Mouse (Mus musculus) heart, embryonic 14.5 days (tissue): ENCODE measurements around the gene Dlk1. TPM values are rescaled to one million over a fixed set of nuclear protein-coding genes. Genes with fewer than 3 reads are reported as not detected.
"Not testable (repeated sequence)": the region's sequence is repeated elsewhere in the genome, so short reads cannot be mapped to it uniquely, and the experiment has no call there.

Source experiments
- ATAC-seq: fragments of 200-750 bp; cut with Nextera tagmentation; 2 replicates; pipeline ENCODE4 v1.8.0; 2017; ENCODE audit warnings: low read depth, moderate TSS enrichment; ENCODE audit not compliant: insufficient number of reproducible peaks, insufficient read depth, low FRiP score
- H3K27ac ChIP-seq, 2 experiments: fragments of 200-500 bp in 1 of 2; fragments of 300-500 bp in 1 of 2; sonication (generic) in 1 of 2; replicated peaks in 1 of 2; 2 replicates each; pipeline ENCODE4 v1.5.1; 2012 to 2014; ENCODE audit warnings: low read depth in 2 of 2, low read length in 2 of 2, control low read depth in 1 of 2, mild to moderate bottlenecking in 1 of 2, mixed read lengths in 1 of 2; ENCODE audit not compliant: control insufficient read depth in 1 of 2, insufficient read depth in 1 of 2
- H3K27me3 ChIP-seq: fragments of 300-500 bp; sonication (generic); 2 replicates; pipeline ENCODE4 v1.6.1; 2014; ENCODE audit warnings: mild to moderate bottlenecking, low read length, control low read depth; ENCODE audit not compliant: control insufficient read depth, insufficient read depth
- H3K36me3 ChIP-seq: fragments of 300-500 bp; sonication (generic); 2 replicates; pipeline ENCODE4 v1.6.1; 2014; ENCODE audit warnings: mild to moderate bottlenecking, control low read depth, low read length, mixed read lengths; ENCODE audit not compliant: control insufficient read depth, insufficient read depth
- H3K4me1 ChIP-seq, 2 experiments: fragments of 200-500 bp in 1 of 2; fragments of 300-500 bp in 1 of 2; sonication (generic) in 1 of 2; 2 replicates each; pipeline ENCODE4 v1.6.1; 2012 to 2014; ENCODE audit warnings: low read length in 2 of 2, control low read depth in 1 of 2, mixed read lengths in 1 of 2; ENCODE audit not compliant: control insufficient read depth in 2 of 2, insufficient read depth in 2 of 2
- H3K4me2 ChIP-seq: fragments of 300-500 bp; sonication (generic); 2 replicates; pipeline ENCODE4 v1.6.1; 2014; ENCODE audit warnings: mild to moderate bottlenecking, low read length
- H3K4me3 ChIP-seq, 2 experiments: fragments of 200-500 bp in 1 of 2; fragments of 300-500 bp in 1 of 2; sonication (generic) in 1 of 2; 2 replicates each; pipeline ENCODE4 v1.5.1; 2012 to 2014; ENCODE audit warnings: low read length in 2 of 2, mild to moderate bottlenecking in 2 of 2, control low read depth in 1 of 2, low read depth in 1 of 2, moderate library complexity in 1 of 2; ENCODE audit not compliant: control insufficient read depth in 1 of 2, insufficient read depth in 1 of 2
- H3K9ac ChIP-seq: fragments of 300-500 bp; sonication (generic); 2 replicates; pipeline ENCODE4 v1.6.1; 2014; ENCODE audit warnings: mild to moderate bottlenecking, low read length
- H3K9me3 ChIP-seq: fragments of 300-500 bp; sonication (generic); 2 replicates; pipeline ENCODE4 v1.6.1; 2016; ENCODE audit warnings: low read length, control low read depth; ENCODE audit not compliant: control insufficient read depth
- WGBS: fragments of 180-500 bp; shearing (Covaris S2); extraction: QIAGEN DNeasy Blood & Tissue Kit; methylation state at CpG from one replicate; pipeline ENCODE4 v1.1.7; 2014; 5-methylcytosine and 5-hydroxymethylcytosine counted together
- polyA plus RNA-seq: library from polyadenylated mRNA; unstranded; fragments of >200 nt; fragmentation: Nextera tagmentation; extraction: Ambion mirVana; gene quantifications from 2 replicates; pipeline ENCODE4 v1.2.1, GENCODE M21; 2014

Gene Dlk1
- polyA plus RNA-seq, 1 experiment from 2014 or later = 84.4 TPM

DNA sequence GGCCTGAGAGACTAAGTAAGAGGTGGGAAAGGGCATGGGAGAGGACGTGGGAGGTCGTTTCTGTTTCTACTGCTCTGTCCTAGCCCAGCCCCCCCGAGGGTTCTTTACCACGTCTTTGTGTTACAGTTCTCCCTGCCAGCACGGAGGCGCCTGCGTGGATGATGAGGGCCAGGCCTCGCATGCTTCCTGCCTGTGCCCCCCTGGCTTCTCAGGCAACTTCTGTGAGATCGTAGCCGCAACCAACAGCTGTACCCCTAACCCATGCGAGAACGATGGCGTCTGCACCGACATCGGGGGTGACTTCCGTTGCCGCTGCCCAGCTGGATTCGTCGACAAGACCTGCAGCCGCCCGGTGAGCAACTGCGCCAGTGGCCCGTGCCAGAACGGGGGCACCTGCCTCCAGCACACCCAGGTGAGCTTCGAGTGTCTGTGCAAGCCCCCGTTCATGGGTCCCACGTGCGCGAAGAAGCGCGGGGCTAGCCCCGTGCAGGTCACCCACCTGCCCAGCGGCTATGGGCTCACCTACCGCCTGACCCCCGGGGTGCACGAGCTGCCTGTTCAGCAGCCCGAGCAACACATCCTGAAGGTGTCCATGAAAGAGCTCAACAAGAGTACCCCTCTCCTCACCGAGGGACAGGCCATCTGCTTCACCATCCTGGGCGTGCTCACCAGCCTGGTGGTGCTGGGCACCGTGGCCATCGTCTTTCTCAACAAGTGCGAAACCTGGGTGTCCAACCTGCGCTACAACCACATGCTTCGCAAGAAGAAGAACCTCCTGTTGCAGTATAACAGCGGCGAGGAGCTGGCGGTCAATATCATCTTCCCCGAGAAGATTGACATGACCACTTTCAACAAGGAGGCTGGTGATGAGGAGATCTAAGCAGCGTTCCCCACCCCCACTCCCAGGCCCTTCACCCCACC is 7.1 kb downstream of the Dlk1 start:
- Histone ChIP-seq H3K27me3 (peaks cover 62% of the 10 kb centered on the region), H3K4me1 (peaks cover 5 to 8% of the 10 kb centered on the region in 2 experiments; a peak in 2 of 4 replicates), H3K27ac (no peak overlapping the region), H3K9ac (peak overlapping the region; percentile 9; the same call in 1 of the 2 replicates), H3K9me3 (no peaks in the 10 kb centered on the region), H3K4me2 (peak overlapping the region; percentile 56), H3K4me3 (peak overlapping the region; percentile 24 to 33), H3K36me3 (no peaks in the 10 kb centered on the region)
- no peak for ATAC-seq
- 31% methylated on average over 49 of the region's 49 CpGs for WGBS

DNA sequence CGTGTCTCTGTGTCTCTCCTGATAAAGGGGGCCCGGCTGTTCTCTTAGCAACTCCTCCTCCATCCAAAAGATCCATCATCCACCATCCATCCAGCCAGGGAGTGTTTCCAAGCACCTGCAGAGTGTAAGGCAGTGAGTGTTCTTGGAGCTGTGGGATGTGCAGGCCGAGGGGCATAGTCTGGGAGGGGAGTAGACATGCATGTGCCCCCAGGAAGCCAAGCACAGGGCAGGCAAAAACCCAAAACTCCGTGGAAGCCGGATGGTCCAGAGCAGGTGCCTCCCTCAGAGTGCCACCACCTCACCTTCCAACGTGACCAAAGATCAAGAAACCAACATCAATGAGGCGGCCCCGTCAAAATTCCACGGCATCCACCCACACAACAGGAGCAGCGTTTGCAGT is 10.0 kb downstream of the Dlk1 start:
- no peak overlapping the region for H3K27ac ChIP-seq
- H3K9me3 ChIP-seq = no peaks in the 10 kb centered on the region
- H3K4me3 ChIP-seq = no peak overlapping the region
- peaks cover 5 to 8% of the 10 kb centered on the region in 2 experiments; a peak in 2 of 4 replicates for H3K4me1 ChIP-seq
- 63% methylated on average over 10 of the region's 10 CpGs for WGBS
- no peak overlapping the region for H3K9ac ChIP-seq
- peaks cover 37% of the 10 kb centered on the region for H3K27me3 ChIP-seq
- no peak for ATAC-seq
- no peak overlapping the region for H3K4me2 ChIP-seq
- no peaks in the 10 kb centered on the region for H3K36me3 ChIP-seq

DNA sequence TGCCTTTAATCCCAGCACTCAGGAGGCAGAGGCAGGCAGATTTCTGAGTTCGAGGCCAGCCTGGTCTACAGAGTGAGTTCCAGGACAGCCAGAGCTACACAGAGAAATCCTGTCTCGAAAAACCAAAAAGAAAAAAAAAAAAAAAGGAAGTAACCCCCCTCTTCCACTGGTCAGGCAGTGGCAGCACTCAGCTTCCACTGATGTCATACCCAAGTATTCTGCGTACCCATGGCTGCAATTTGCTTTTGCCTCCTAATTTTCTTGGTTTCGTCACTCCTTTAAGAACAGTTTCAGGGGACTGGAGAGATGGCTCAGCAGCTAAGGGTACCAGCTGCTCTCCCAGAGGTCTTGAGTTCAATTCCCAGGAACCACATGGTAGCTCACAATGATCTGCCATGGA is 14.8 kb downstream of the Dlk1 start:
- not testable (repeated sequence) for H3K9me3 ChIP-seq, H3K27ac ChIP-seq, H3K4me2 ChIP-seq, ATAC-seq, H3K36me3 ChIP-seq, H3K27me3 ChIP-seq, H3K4me1 ChIP-seq, H3K9ac ChIP-seq, H3K4me3 ChIP-seq
- WGBS = 75% methylated on average over 4 of the region's 4 CpGs

DNA sequence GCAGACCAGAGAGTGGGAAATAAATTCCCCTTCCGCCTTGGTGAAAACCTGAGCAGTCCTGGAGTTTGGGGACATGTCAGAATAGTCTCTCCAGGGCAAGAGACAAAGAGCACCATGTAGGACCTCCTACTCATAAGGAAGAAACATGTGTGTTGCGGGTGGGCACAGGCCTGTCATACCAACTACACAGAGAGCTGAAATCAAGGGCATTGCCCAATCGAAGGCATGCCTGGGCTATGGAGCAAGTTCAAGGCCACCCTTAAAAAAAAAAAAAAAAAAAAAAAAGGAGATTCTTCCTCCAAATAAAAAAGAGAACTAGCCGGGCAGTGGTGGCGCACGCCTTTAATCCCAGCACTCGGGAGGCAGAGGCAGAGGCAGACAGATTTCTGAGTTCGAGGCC is 17.2 kb downstream of the Dlk1 start:
- WGBS = 71% methylated on average over 8 of the region's 8 CpGs

DNA sequence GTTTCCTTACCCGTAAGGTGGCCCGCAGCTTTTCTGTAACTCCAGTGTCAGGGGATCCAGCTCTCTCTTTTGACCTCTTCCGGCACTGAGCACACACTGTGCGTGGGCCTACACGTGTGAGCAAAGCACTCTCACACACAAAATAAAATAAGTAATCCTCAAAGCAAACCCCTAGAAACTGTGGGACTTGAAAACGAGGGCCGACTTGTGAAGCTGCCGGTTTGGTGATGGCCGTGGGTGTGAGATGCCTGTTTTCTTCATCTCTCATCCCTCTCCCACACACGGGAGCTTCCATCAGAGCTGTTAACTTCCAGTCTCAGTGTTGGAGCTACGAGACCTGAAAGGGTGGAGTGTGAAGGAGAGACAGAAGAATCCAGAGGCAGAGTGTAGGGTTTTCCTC is 20.0 kb downstream of the Dlk1 start:
- Histone ChIP-seq H3K4me2 (no peak overlapping the region), H3K9ac (no peak overlapping the region), H3K4me3 (no peak overlapping the region), H3K36me3 (no peaks in the 10 kb centered on the region), H3K27me3 (no peaks in the 10 kb centered on the region), H3K4me1 (no peaks in the 10 kb centered on the region; a peak in 1 of 4 replicates), H3K27ac (no peak overlapping the region), H3K9me3 (no peaks in the 10 kb centered on the region)
- no peak for ATAC-seq
- 77% methylated on average over 11 of the region's 11 CpGs for WGBS

More for the DNA sequence above, 17.2 kb downstream of the Dlk1 start:
- no peak for ATAC-seq
- Histone ChIP-seq H3K9me3 (no peaks in the 10 kb centered on the region), H3K36me3 (no peaks in the 10 kb centered on the region), H3K27me3 (no peaks in the 10 kb centered on the region), H3K4me2 (no peak overlapping the region), H3K27ac (no peak overlapping the region), H3K9ac (no peak overlapping the region), H3K4me3 (no peak overlapping the region), H3K4me1 (no peaks in the 10 kb centered on the region; a peak in 1 of 4 replicates)

DNA sequence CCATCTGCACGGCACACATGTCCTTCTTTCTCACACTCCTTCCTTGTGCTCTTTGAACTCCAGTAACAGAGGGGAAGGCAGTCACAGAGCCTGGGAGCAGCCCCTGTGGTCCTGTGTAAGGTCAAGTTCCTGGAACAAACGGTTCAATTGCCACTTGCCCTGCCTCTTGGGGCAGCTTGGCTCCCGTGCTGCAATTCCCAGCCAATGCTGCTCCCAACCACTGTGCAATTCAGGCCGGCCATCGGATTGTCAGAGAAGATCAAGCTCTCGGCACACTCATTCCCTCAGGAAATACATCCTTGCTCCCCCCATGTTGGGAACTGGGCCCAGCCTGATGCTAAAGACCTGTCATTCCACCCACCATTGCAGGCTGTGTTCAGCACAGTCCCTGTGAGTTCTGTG is 21.0 kb downstream of the Dlk1 start:
- ATAC-seq = no peak
- no peaks in the 10 kb centered on the region for H3K27me3 ChIP-seq
- 15% methylated on average over 6 of the region's 6 CpGs for WGBS

DNA sequence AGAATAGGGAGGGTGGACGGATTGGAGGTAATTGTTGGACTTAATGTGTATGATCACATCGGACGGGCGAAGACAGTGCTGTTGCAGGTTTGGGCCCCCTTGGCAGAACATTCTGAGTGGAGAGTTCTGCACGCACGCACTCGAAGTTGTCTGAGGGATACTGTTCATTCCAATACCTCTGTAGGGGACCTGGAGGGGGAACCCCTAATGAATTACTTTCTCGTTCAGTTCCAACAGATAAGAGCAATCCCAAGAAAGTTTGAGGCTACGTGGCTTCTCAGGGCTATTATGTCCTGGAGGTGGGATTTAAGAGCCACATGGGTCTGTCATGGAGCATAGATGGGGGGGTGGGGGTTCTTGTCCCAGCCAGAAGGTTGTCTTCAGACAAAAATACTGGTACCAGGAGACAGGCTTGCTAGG is 21.6 kb downstream of the Dlk1 start:
- no peaks in the 10 kb centered on the region; a peak in 1 of 4 replicates for H3K4me1 ChIP-seq
- no peak overlapping the region for H3K9ac ChIP-seq
- no peak overlapping the region for H3K4me3 ChIP-seq
- H3K27ac ChIP-seq = no peak overlapping the region
- H3K9me3 ChIP-seq = no peaks in the 10 kb centered on the region
- ATAC-seq = no peak
- H3K36me3 ChIP-seq = no peaks in the 10 kb centered on the region
- 76% methylated on average over 9 of the region's 9 CpGs for WGBS
- no peak overlapping the region for H3K4me2 ChIP-seq
- H3K27me3 ChIP-seq = no peaks in the 10 kb centered on the region

More for the DNA sequence above, 21.0 kb downstream of the Dlk1 start:
- Histone ChIP-seq H3K4me3 (no peak overlapping the region), H3K4me1 (no peaks in the 10 kb centered on the region; a peak in 1 of 4 replicates), H3K36me3 (no peaks in the 10 kb centered on the region), H3K4me2 (no peak overlapping the region), H3K9me3 (no peaks in the 10 kb centered on the region), H3K27ac (no peak overlapping the region), H3K9ac (no peak overlapping the region)
